Mouse (Mus musculus) liver, embryonic 14.5 days (tissue): ENCODE measurements at regions not wholly inside any gene's neighbourhood (a gene's known extent, or its start where the extent isn't known, plus 50 kb on each side); places are given as distances from the start of the nearest gene placed in this dataset.

ENCODE experiments used
- ATAC-seq: fragments of 200-750 bp; cut with Nextera tagmentation; 2 replicates; pipeline ENCODE4 v1.8.0; 2017; ENCODE audit warnings: moderate number of reproducible peaks, mild to moderate bottlenecking, moderate library complexity; ENCODE audit not compliant: insufficient read depth
- DNase-seq, 3 experiments: peaks; one replicate each; pipeline ENCODE4 v3.0.0-alpha.2; 2012 to 2013; ENCODE audit warnings: low read depth in 3 of 3, low spot score in 3 of 3
- H3K27ac ChIP-seq: fragments of 300-500 bp; sonication (generic); 2 replicates; pipeline ENCODE4 v1.5.1; 2014; ENCODE audit warnings: moderate library complexity, mild to moderate bottlenecking, control low read depth, inconsistent platforms
- H3K27me3 ChIP-seq: fragments of 300-500 bp; sonication (generic); 2 replicates; pipeline ENCODE4 v1.6.1; 2014; ENCODE audit warnings: mild to moderate bottlenecking, low read length, moderate library complexity; ENCODE audit not compliant: control insufficient read depth, insufficient read depth
- H3K36me3 ChIP-seq: fragments of 300-500 bp; sonication (generic); replicated peaks from 2 replicates; pipeline ENCODE4 v1.6.1; 2014; ENCODE audit warnings: low read depth; ENCODE audit not compliant: control insufficient read depth, insufficient read depth
- H3K4me1 ChIP-seq, 2 experiments: fragments of 200-500 bp in 1 of 2; fragments of 300-500 bp in 1 of 2; sonication (generic) in 1 of 2; replicated peaks; 2 replicates each; pipeline ENCODE4 v1.6.1; 2012 to 2014; ENCODE audit warnings: antibody characterized with exemption in 1 of 2, inconsistent platforms in 1 of 2, low read length in 1 of 2; ENCODE audit not compliant: control insufficient read depth in 2 of 2, insufficient read depth in 2 of 2
- H3K4me2 ChIP-seq: fragments of 300-500 bp; sonication (generic); 2 replicates; pipeline ENCODE4 v1.6.1; 2014; ENCODE audit warnings: low read depth, mild to moderate bottlenecking, control low read depth, moderate library complexity
- H3K4me3 ChIP-seq, 2 experiments: fragments of 200-500 bp in 1 of 2; fragments of 300-500 bp in 1 of 2; sonication (generic) in 1 of 2; 2 replicates each; pipeline ENCODE4 v1.5.1; 2012 to 2014; ENCODE audit warnings: low read depth in 2 of 2, low read length in 2 of 2, mild to moderate bottlenecking in 2 of 2, control low read depth in 1 of 2, inconsistent platforms in 1 of 2, moderate library complexity in 1 of 2; ENCODE audit not compliant: insufficient read depth in 1 of 2
- H3K9ac ChIP-seq: fragments of 300-500 bp; sonication (generic); replicated peaks from 2 replicates; pipeline ENCODE4 v1.6.1; 2014; ENCODE audit warnings: mild to moderate bottlenecking, control low read depth, moderate library complexity
- H3K9me3 ChIP-seq: fragments of 300-500 bp; sonication (generic); 2 replicates; pipeline ENCODE4 v1.6.1; 2016; ENCODE audit warnings: low read length, mixed read lengths; ENCODE audit not compliant: control insufficient read depth
- CTCF ChIP-seq: IDR thresholded peaks from 2 replicates; pipeline ENCODE4 v1.5.1; 2016; ENCODE audit warnings: antibody characterized with exemption, low read depth, control low read depth
- EP300 ChIP-seq: IDR thresholded peaks from 2 replicates; pipeline ENCODE4 v1.6.1; 2016; ENCODE audit warnings: antibody characterized with exemption, low read depth
- WGBS: fragments of 180-500 bp; shearing (Covaris S2); extraction: QIAGEN DNeasy Blood & Tissue Kit; methylation state at CpG from one replicate; pipeline ENCODE4 v1.1.7; 2014; ENCODE audit not compliant: insufficient replicate concordance; 5-methylcytosine and 5-hydroxymethylcytosine counted together

DNA sequence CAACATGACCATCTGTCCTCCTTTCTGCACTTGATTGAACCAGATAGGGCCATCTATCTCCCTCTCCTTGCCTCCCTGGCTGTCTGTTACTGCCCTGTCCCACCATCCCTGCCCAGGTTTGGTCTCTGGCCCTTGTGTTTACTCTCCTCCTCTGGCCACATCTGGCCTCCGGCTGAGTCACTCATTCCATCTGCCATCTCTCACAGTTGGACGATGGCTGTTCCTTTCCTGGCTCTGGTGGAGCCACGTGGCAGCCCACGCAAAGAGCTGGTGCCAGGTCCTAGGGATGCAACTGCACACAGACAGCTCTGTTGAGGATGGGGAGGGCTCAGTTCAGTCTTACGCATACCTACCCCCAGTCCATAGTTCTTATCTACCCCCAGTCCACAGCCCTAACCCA, 69.9 kb upstream of the Unc5a start:
- Histone ChIP-seq H3K36me3 (no peaks in the 10 kb centered on the region), H3K27me3 (peaks cover 15% of the 10 kb centered on the region), H3K4me3 (no peak overlapping the region), H3K9me3 (no peaks in the 10 kb centered on the region), H3K9ac (no peak overlapping the region), H3K4me1 (no peaks in the 10 kb centered on the region), H3K27ac (no peak overlapping the region), H3K4me2 (no peak overlapping the region)
- 46% methylated on average over 5 of the region's 5 CpGs for WGBS
- TF ChIP-seq EP300 (no peak), CTCF (no peak)
- ATAC-seq, result no peak
- DNase-seq, result no peak

DNA sequence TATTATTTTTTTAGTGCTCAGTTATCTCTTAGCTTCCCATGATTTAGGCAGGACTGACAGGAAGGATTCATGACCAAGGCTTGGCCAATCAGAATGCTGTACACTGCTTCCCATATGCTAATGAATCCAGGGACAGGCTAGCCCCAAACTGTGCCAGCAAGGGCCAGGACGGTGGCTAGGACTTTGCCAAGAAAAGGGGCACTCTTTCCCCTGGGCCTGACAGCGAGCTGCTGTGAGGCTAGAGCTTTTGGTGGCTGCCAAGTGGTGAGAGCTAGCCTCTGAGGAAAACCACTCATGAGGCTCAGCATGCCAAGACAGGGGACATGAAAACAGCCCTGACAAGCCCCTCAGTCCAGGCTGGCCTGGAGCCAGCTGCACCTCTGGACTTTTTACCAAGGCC, 69.0 kb upstream of the Unc5a start:
- no peak overlapping the region for H3K27ac ChIP-seq
- peaks cover 7% of the 10 kb centered on the region for H3K27me3 ChIP-seq
- no peaks in the 10 kb centered on the region for H3K36me3 ChIP-seq
- TF ChIP-seq EP300, result no peak
- TF ChIP-seq CTCF, result no peak
- H3K4me3 ChIP-seq, result no peak overlapping the region
- DNase-seq, result no peak
- H3K4me1 ChIP-seq, result no peaks in the 10 kb centered on the region
- ATAC-seq, result no peak
- WGBS, result 44% methylated on average over 2 of the region's 2 CpGs
- no peaks in the 10 kb centered on the region for H3K9me3 ChIP-seq
- H3K9ac ChIP-seq, result no peak overlapping the region
- H3K4me2 ChIP-seq, result no peak overlapping the region

DNA sequence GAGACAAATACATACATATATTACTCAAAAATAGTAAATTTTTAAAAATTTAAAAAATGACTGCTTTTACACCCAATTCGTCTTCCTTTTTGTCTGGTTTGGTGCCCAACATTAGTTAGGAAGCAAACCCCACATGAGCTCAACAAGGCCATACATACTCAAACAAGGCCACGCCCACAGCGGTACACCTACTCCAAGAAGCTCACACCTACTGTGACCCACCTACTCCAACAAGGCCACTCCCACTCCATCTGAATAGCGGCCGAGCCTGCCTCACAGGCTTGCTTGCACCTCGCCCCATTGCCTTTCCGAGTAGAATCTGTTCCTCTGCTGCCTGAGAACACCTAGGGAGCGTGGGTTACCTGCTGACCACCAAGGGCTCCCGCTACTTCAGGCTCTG, 66.4 kb upstream of the Unc5a start:
- Histone ChIP-seq H3K27me3 (no peaks in the 10 kb centered on the region; the same call in 1 of the 2 replicates), H3K9ac (no peak overlapping the region), H3K27ac (no peak overlapping the region), H3K4me2 (no peak overlapping the region), H3K4me3 (no peak overlapping the region), H3K9me3 (no peaks in the 10 kb centered on the region), H3K4me1 (no peaks in the 10 kb centered on the region), H3K36me3 (no peaks in the 10 kb centered on the region)
- WGBS, result 41% methylated on average over 9 of the region's 9 CpGs
- no peak for DNase-seq
- TF ChIP-seq EP300 (no peak), CTCF (no peak)
- no peak for ATAC-seq

DNA sequence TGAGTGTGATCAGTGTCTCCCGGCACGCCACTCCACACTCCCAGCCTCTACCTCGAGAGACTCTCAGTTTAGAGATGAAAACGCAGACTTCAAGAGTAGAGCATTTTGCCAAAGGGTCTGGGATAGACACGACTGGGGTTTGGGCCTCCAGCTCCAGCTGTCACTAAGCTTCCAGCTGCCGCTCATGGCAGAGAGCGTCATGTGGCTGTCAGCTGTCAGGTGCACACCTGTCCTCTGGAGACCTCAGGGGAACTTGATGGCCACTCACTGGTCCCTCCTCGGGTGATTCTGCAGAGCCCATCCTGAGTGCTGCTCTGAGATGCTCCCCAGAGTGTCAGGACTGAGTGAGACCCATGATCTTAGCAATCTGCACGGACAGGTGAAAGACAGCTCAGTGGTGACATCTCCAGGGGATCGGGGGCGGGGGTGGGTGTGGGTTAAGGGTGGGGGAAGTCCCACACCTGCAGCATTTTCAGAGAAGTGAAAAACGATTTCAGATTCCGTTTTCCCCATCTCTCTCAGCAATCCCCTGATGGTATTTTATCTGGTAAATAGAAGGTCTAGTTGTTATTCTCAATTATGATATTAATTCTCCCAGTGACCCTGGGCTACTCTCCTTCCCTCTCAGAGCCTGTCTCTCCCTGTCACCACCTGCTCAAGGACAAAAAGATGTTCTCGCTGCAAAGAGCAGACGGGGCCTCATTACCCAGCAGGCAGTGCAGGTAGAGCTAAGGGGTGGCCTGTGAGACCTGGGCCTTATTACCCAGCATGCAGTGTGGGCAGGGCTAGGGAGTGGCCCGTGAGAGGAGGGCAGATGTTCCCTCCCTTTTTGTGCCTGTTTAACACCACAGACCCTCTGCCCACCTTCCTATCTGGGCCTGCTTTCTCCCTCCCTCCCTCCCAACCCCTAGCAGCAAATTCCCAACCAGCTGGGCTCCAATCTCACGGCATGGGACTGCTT, 65.2 kb upstream of the Unc5a start:
- Histone ChIP-seq H3K27ac (no peak overlapping the region), H3K36me3 (no peaks in the 10 kb centered on the region), H3K9me3 (no peaks in the 10 kb centered on the region), H3K4me3 (no peak overlapping the region), H3K9ac (no peak overlapping the region), H3K4me1 (no peaks in the 10 kb centered on the region), H3K4me2 (no peak overlapping the region), H3K27me3 (no peaks in the 10 kb centered on the region; the same call in 1 of the 2 replicates)
- DNase-seq (no peak), ATAC-seq (no peak)
- TF ChIP-seq CTCF (no peak), EP300 (no peak)
- 41% methylated on average over 17 of the region's 17 CpGs for WGBS

DNA sequence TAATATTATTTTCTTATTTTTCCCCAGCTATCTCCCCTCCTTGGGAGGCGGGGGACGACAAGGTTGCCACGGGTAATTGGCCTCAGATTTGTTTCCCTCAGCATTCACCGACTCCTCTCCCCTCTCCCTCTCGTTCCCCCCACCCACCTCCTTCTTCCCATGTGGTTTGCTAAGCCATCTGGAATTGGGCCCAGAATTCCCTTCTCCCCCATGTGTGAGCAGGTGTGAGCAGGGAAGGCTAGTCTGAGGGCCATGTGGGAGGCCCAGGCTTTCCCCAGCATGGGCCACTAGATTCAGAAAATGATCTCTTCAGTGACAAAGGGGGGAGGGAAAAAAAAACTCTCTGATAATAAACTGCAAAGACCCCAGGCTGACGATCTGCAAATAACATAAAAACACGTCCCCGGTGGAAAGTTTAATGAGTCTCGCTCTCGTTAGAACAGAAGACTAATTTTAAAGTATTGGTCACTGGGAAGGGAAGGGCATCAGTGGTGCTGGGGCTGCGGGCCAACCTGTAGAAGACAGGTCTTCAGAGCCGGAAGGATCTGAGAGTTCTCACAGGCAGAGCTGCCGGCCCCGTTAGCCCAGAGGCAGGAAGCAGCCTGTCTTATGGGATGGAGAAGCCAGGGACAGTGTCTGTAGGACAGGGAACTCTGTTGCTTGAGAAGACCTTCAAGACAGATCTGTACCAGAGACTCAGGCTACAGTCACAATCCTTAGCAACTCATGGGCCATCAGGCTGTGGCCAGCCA, 64.3 kb upstream of the Unc5a start:
- no peaks in the 10 kb centered on the region for H3K36me3 ChIP-seq
- ATAC-seq, result no peak
- H3K9me3 ChIP-seq, result no peaks in the 10 kb centered on the region
- no peaks in the 10 kb centered on the region; the same call in 1 of the 2 replicates for H3K27me3 ChIP-seq
- TF ChIP-seq CTCF (no peak), EP300 (no peak)
- DNase-seq, result no peak
- H3K4me1 ChIP-seq, result no peaks in the 10 kb centered on the region
- H3K9ac ChIP-seq, result no peak overlapping the region
- H3K4me2 ChIP-seq, result no peak overlapping the region
- H3K4me3 ChIP-seq, result no peak overlapping the region
- no peak overlapping the region for H3K27ac ChIP-seq
- WGBS, result 52% methylated on average over 14 of the region's 14 CpGs
